In genomic region chr1:78860056-78860455, GRCm38 (mm10) we compare ENCODE assay signal across 11 mouse cellular contexts. TPM values are rescaled to one million over a fixed set of nuclear protein-coding genes. Genes with fewer than 3 reads are reported as not detected.
DNase-seq lines count a peak whose midpoint lies in the region; ATAC-seq lines count a peak whose summit lies in the region.
"Had no signal": no experiment of that assay in that cellular context is flagged by ENCODE, and none has a peak within 500 bp of the region (broad histone marks: within the 10 kb centered on the region; RNA-seq: fewer than 3 reads in every experiment).

No protein-coding gene starts in this region.

- no peaks in the 10 kb centered on the region for H3K27me3 ChIP-seq in intestine, embryonic 15.5 days (replicated peaks)

- 66% methylated on average over 7 of the region's 7 CpGs for WGBS in intestine, embryonic 15.5 days

- no peaks in the 10 kb centered on the region for H3K36me3 ChIP-seq in intestine, embryonic 15.5 days

- ATAC-seq in intestine, embryonic 15.5 days: no peak

- no peak overlapping the region for H3K4me2 ChIP-seq in intestine, embryonic 15.5 days (replicated peaks)

- H3K27ac ChIP-seq in intestine, embryonic 15.5 days: no peak overlapping the region

- DNase-seq in adrenal gland, adult 8-10 months: peak; percentile 18
- no peak for DNase-seq in adrenal gland, postnatal 4 days (ENCODE audit: low spot score in 2 of 2)
- peak; percentile 3 for DNase-seq in ovary, adult 18-20 months (ENCODE audit: low spot score)
- DNase-seq in ovary, postnatal 14 days (ENCODE audit: low spot score): no peak
- DNase-seq in heart, postnatal 4 days: peak; percentile 68
- DNase-seq in skeletal muscle tissue, adult 2 months (ENCODE audit: low read depth, low spot score): peak; percentile 38
- no peak for DNase-seq in cerebellum, postnatal 4 days (ENCODE audit: low spot score in 2 of 2)
- DNase-seq: spleen, adult 18-20 months had no signal

- no peak overlapping the region for H3K9ac ChIP-seq in intestine, embryonic 15.5 days

- no peaks in the 10 kb centered on the region for H3K4me1 ChIP-seq in intestine, embryonic 15.5 days (replicated peaks)

- no peak overlapping the region for H3K4me3 ChIP-seq in intestine, embryonic 15.5 days (replicated peaks)
- H3K4me3 ChIP-seq: erythroblast, embryonic 14.5 days had no signal

- H3K9me3 ChIP-seq in intestine, embryonic 15.5 days: no peaks in the 10 kb centered on the region

RNA-seq across cellular contexts. Expression of gene Kcne4, which starts 43.5 kb away (rescaled TPM):
- 1 to 10 TPM; 6.7 to 9.8 (median 8.4) TPM for total RNA-seq in adrenal gland, adult 8-10 months (2022)
- 1 to 10 TPM; 6.9 to 7.7 TPM for total RNA-seq in adrenal gland, postnatal 4 days (2021)
- 1 to 10 TPM; 4.3 to 4.9 TPM for total RNA-seq in heart, postnatal 4 days (2021)
- polyA plus RNA-seq in intestine, embryonic 15.5 days (2015; fragmentation: Nextera tagmentation; extraction: Ambion mirVana): 5.7 and 6.3 TPM in 2 replicates
- total RNA-seq: hematopoietic stem cell, adult 5-6 weeks had no signal
- polyA plus RNA-seq: erythroblast, embryonic 14.5 days had no signal

Comparison
In these comparisons a context has a peak if more than half of its experiments do, and no peak if none do; other contexts are left out.
1. DNase-seq: peak in adrenal gland, adult 8-10 months (single experiment), ovary, adult 18-20 months (single experiment), heart, postnatal 4 days (single experiment) and skeletal muscle tissue, adult 2 months (single experiment); none in adrenal gland, postnatal 4 days (0 of 2), ovary, postnatal 14 days (single experiment) and cerebellum, postnatal 4 days (0 of 2).